Mouse (Mus musculus): ENCODE measurements at regions not wholly inside any gene's neighbourhood (a gene's known extent, or its start where the extent isn't known, plus 50 kb on each side); places are given as distances from the start of the nearest gene placed in this dataset.

DNA sequence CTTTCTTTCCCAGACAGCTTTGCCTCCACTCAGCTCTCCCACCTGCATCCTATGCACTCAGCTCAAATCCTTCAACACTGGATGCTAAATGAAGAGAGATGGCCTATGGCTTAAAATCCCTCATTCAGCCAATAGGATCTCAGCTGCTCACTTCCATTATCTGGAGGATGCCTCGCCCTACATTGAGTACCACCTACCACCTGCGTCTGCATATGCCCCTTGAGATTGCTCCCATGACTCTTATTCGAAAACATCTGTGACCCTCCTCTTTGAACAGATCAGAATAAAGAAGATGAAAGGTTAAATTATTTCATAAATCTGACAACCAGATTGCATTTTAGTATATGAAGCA, 104.2 kb upstream of the Camk2d start:
- no peak for TF ChIP-seq CTCF (IDR thresholded peaks at IDR 0.05; ENCODE audit: insufficient read depth, low read depth, low read length)
- no peak for TF ChIP-seq POLR2A (IDR thresholded peaks at IDR 0.05; ENCODE audit: insufficient read depth, low read depth, low read length)

All from olfactory bulb, adult 2 months (tissue).